Mouse (Mus musculus) hindbrain, embryonic 11.5 days (tissue): ENCODE measurements around the gene Gpa33. TPM values are rescaled to one million over a fixed set of nuclear protein-coding genes. Genes with fewer than 3 reads are reported as not detected.

ENCODE experiments used
- ATAC-seq: fragments of 200-750 bp; cut with Nextera tagmentation; 2 replicates; pipeline ENCODE4 v1.8.0; 2017; ENCODE audit warnings: mild to moderate bottlenecking, moderate TSS enrichment, moderate library complexity; ENCODE audit not compliant: low FRiP score
- DNase-seq: peaks from one replicate; pipeline ENCODE4 v3.0.0-alpha.2; 2015; ENCODE audit warnings: low spot score
- H3K27ac ChIP-seq: fragments of 300-500 bp; sonication (generic); 2 replicates; pipeline ENCODE4 v1.5.1; 2014; ENCODE audit warnings: mild to moderate bottlenecking, low read depth, low read length
- H3K27me3 ChIP-seq: fragments of 300-500 bp; sonication (generic); 2 replicates; pipeline ENCODE4 v1.6.1; 2014; ENCODE audit warnings: mild to moderate bottlenecking, low read length, moderate library complexity, mixed read lengths; ENCODE audit not compliant: control insufficient read depth, insufficient read depth
- H3K36me3 ChIP-seq: fragments of 300-500 bp; sonication (generic); 2 replicates; pipeline ENCODE4 v1.6.1; 2014; ENCODE audit warnings: mild to moderate bottlenecking, low read length, moderate library complexity, mixed read lengths; ENCODE audit not compliant: control insufficient read depth, insufficient read depth
- H3K4me1 ChIP-seq: fragments of 300-500 bp; sonication (generic); replicated peaks from 2 replicates; pipeline ENCODE4 v1.6.1; 2014; ENCODE audit warnings: low read length, mixed read lengths; ENCODE audit not compliant: control insufficient read depth, insufficient read depth
- H3K4me2 ChIP-seq: fragments of 300-500 bp; sonication (generic); replicated peaks from 2 replicates; pipeline ENCODE4 v1.6.1; 2014; ENCODE audit warnings: mild to moderate bottlenecking, low read depth, low read length
- H3K4me3 ChIP-seq: fragments of 300-500 bp; sonication (generic); 2 replicates; pipeline ENCODE4 v1.5.1; 2014; ENCODE audit warnings: low read depth, low read length
- H3K9ac ChIP-seq: fragments of 300-500 bp; sonication (generic); 2 replicates; pipeline ENCODE4 v1.6.1; 2014; ENCODE audit warnings: low read depth, low read length
- H3K9me3 ChIP-seq: fragments of 300-500 bp; sonication (generic); 2 replicates; pipeline ENCODE4 v1.6.1; 2016; ENCODE audit warnings: low read length; ENCODE audit not compliant: control insufficient read depth
- WGBS: fragments of 180-500 bp; shearing (Covaris S2); extraction: QIAGEN DNeasy Blood & Tissue Kit; methylation state at CpG from one replicate; pipeline ENCODE4 v1.1.7; 2014; 5-methylcytosine and 5-hydroxymethylcytosine counted together
- polyA plus RNA-seq: library from polyadenylated mRNA; unstranded; fragments of >200 nt; fragmentation: Nextera tagmentation; extraction: Ambion mirVana; gene quantifications from 2 replicates; pipeline ENCODE4 v1.2.1, GENCODE M21; 2014

Gene Gpa33
- polyA plus RNA-seq, 1 experiment from 2014 or later = 0.12 TPM

DNA sequence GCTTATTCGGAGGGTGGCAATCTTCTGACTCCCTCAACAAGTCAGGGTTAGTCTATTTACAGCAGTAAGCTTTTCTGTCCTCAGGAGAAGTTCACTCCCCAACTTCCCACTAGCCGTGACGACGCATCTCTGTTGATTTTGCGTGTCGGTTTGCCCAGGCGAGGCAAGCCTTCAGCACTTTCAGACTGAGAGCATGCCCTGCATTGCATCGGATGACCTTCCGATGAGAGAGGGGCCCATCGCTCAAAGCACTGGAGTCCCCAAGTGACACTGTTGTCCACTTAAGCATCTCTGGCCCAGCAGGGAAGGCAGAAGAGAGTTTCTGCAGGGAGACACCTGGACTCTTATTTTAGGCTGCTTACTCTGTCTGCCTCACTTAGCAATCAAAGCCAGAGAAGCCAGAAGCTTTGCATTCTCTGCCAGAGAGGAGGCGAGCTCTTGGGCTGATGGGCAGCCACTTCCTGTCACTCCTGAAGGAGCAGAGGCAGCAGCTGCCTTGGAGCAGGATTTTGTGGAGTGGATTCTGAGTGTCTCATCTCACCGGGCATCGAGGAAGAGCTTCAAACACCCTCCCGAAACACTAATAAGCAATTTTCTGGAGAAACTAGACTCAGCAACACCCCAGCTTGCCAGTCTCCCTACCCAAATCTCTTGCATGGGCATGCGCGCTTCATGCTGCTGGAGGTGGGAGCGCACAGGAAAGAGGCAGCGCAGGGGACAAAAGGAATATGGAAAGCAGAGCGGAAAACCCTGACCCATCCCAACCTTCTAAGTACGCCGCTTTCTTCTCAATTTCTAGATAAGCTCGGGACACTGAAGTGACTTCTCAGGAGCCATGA is 54.6 kb downstream of the Gpa33 start:
- Histone ChIP-seq H3K4me3 (no peak overlapping the region), H3K4me1 (no peaks in the 10 kb centered on the region), H3K9ac (no peak overlapping the region), H3K27me3 (no peaks in the 10 kb centered on the region), H3K27ac (no peak overlapping the region), H3K9me3 (no peaks in the 10 kb centered on the region), H3K4me2 (no peak overlapping the region), H3K36me3 (no peaks in the 10 kb centered on the region)
- ATAC-seq = no peak
- 83% methylated on average over 22 of the region's 22 CpGs for WGBS
- no peak for DNase-seq

- Histone ChIP-seq H3K9me3 (no peaks in the 10 kb centered on the region), H3K4me1 (no peaks in the 10 kb centered on the region), H3K27me3 (no peaks in the 10 kb centered on the region), H3K27ac (no peak overlapping the region), H3K9ac (no peak overlapping the region), H3K4me2 (no peak overlapping the region), H3K4me3 (no peak overlapping the region), H3K36me3 (no peaks in the 10 kb centered on the region)
- ATAC-seq (no peak), DNase-seq (no peak)
- WGBS = 85% methylated on average over 5 of the region's 5 CpGs
These were observed 55.3 kb downstream of the Gpa33 start for GRCm38 (mm10) chr1:166185357-166185756.

DNA sequence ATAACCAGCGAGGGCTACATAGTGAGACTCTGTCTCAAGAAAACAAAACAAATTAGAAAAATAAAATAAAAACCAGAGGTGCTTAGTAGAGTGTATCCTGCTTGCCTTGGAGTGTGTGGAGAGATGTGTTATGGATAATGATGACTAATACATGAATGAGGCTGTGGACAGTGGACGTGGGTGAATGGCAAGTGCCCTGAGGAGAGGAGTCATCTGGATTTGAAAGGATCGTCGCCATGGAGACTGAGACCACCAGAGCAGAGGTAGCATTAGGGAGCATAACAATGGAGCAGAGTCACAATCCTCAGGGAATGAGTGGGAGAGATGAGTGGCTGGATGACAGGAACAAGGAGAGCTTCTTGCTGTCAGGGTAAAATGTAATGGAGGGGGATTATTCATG is 59.8 kb downstream of the Gpa33 start:
- no peaks in the 10 kb centered on the region for H3K36me3 ChIP-seq
- 62% methylated on average over 4 of the region's 4 CpGs for WGBS
- no peak overlapping the region for H3K27ac ChIP-seq
- H3K27me3 ChIP-seq = no peaks in the 10 kb centered on the region
- ATAC-seq = peak; percentile 77
- no peak overlapping the region for H3K4me3 ChIP-seq
- H3K4me2 ChIP-seq = no peak overlapping the region
- H3K9ac ChIP-seq = no peak overlapping the region
- H3K9me3 ChIP-seq = no peaks in the 10 kb centered on the region
- H3K4me1 ChIP-seq = no peaks in the 10 kb centered on the region
- DNase-seq = peak; percentile 46

DNA sequence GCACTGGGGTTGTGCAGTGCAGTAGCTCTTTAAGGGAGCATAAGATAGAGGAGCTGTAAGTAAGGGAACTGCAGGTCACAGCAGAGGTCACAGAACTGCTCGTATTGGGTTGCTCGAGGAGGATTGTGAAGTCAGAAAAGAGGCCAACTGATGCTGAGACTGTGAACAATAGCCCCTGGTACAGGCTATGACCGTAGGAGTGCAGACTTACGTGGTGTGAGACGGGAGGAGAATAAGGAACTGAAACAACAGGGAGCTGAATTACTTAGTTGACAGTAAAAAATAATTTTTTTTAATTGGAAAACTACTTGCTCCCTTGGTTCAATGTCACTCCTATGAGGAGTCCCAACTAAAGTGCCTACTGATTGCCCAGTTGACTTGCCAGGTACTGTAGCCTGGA is 74.1 kb downstream of the Gpa33 start:
- 22% methylated on average over 5 of the region's 5 CpGs for WGBS
- DNase-seq (no peak), ATAC-seq (no peak)

DNA sequence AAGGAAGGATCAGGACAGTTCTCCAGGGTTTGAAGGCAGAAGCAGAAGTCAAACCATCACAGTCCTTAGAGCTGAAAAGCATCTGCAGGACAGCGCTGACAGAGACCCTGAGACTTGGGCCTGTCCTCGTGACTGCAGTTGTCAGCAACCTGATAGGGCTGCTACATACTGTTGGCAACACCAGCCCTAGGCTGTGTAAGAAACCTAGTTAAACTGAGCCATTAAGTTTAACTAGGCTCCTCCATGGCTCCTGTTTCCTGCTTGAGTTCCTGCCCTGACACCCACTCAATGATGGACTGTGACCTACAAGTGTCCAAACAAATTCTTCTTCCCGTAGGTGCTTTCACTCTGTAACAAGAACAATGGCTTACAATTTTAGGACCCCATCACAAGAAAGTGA is 75.1 kb downstream of the Gpa33 start:
- 85% methylated on average over 3 of the region's 3 CpGs for WGBS
- Histone ChIP-seq H3K27me3 (no peaks in the 10 kb centered on the region), H3K4me1 (no peaks in the 10 kb centered on the region), H3K27ac (no peak overlapping the region), H3K36me3 (no peaks in the 10 kb centered on the region), H3K9ac (no peak overlapping the region), H3K9me3 (no peaks in the 10 kb centered on the region), H3K4me3 (no peak overlapping the region), H3K4me2 (no peak overlapping the region)
- DNase-seq (no peak), ATAC-seq (no peak)

More for the DNA sequence above, 74.1 kb downstream of the Gpa33 start:
- H3K9ac ChIP-seq = no peak overlapping the region
- no peaks in the 10 kb centered on the region for H3K4me1 ChIP-seq
- H3K9me3 ChIP-seq = no peaks in the 10 kb centered on the region
- no peak overlapping the region for H3K4me2 ChIP-seq
- no peak overlapping the region for H3K4me3 ChIP-seq
- no peaks in the 10 kb centered on the region for H3K36me3 ChIP-seq
- no peaks in the 10 kb centered on the region for H3K27me3 ChIP-seq
- no peak overlapping the region for H3K27ac ChIP-seq

DNA sequence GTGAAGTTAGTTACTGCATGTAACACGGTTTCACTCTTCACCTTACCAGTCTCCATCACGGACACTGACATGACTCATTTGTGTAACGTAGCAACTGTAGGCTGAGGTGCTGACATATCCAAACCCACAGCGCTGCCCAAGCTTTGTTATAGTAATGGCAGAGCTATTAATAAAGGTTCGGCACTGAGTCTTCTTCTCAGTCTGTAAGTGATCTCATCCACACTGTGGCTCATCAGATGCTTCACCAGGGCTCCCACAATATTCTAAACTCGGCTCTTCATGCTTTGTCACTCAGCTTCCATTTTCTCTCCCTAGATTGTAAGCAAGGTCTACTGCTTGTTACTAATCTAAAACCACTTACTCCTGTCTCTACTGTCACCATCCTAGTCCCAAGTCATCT is 79.3 kb downstream of the Gpa33 start:
- Histone ChIP-seq H3K27me3 (no peaks in the 10 kb centered on the region), H3K4me1 (no peaks in the 10 kb centered on the region), H3K27ac (no peak overlapping the region), H3K9ac (no peak overlapping the region), H3K36me3 (no peaks in the 10 kb centered on the region), H3K4me2 (no peak overlapping the region), H3K9me3 (no peaks in the 10 kb centered on the region), H3K4me3 (no peak overlapping the region)
- ATAC-seq = no peak
- WGBS = 90% methylated on average over 6 of the region's 6 CpGs
- no peak for DNase-seq

DNA sequence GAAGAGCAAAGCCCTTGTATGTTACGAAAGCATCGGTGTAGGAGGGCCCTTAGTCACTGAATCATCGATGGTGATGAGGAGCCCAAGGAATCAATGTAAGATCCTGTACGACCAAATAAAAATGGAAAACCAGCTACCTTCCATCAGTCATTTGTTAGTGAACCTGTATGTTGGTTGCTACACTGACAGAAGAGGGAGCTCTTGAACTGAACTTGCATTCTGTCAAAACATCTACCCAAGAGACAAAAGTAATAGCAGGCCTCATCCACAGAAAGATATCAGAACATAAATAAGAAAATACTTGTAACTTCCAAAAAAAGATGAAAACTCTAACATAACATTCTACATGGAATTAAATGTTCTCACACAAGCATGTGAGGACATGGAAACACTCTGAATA is 84.1 kb downstream of the Gpa33 start:
- WGBS = 85% methylated on average over 4 of the region's 4 CpGs
- DNase-seq = no peak

More for the DNA sequence above, 84.1 kb downstream of the Gpa33 start:
- Histone ChIP-seq H3K36me3 (no peaks in the 10 kb centered on the region), H3K27ac (no peak overlapping the region), H3K4me3 (no peak overlapping the region), H3K4me1 (no peaks in the 10 kb centered on the region), H3K27me3 (no peaks in the 10 kb centered on the region), H3K9me3 (no peaks in the 10 kb centered on the region), H3K9ac (no peak overlapping the region), H3K4me2 (no peak overlapping the region)
- no peak for ATAC-seq

Other genes with a start within 250 kb of the Gpa33 start
- 25.0 and 26.1 TPM in 2 replicates for gene Pou2f1, start 127.6 kb upstream of the Gpa33 start, polyA plus RNA-seq
- 2.0 and 2.2 TPM in 2 replicates for gene Dusp27, start 2.3 kb upstream of the Gpa33 start, polyA plus RNA-seq
- 0.14 TPM in 1 of 2 replicates, not detected in the other for gene Mael, start 108.5 kb downstream of the Gpa33 start, polyA plus RNA-seq
- 7.2 and 7.4 TPM in 2 replicates for gene Ildr2, start 123.9 kb downstream of the Gpa33 start, polyA plus RNA-seq
- 70.0 and 74.9 TPM in 2 replicates for gene Tada1, start 248.9 kb downstream of the Gpa33 start, polyA plus RNA-seq